Mouse (Mus musculus) heart, postnatal 0 days (tissue): ENCODE results near the gene Cdc42bpg. TPM values are rescaled to one million over a fixed set of nuclear protein-coding genes. Genes with fewer than 3 reads are reported as not detected.

Experiments used
- ATAC-seq: fragments of 200-750 bp; cut with Nextera tagmentation; 2 replicates; pipeline ENCODE4 v1.8.0; 2017; ENCODE audit warnings: low read depth, moderate number of reproducible peaks, moderate library complexity; ENCODE audit not compliant: insufficient read depth
- DNase-seq: peaks from one replicate; pipeline ENCODE4 v3.0.0-alpha.2; 2016; ENCODE audit warnings: low spot score
- H3K27ac ChIP-seq: fragments of 300-500 bp; sonication (generic); 2 replicates; pipeline ENCODE4 v1.5.1; 2014; ENCODE audit warnings: low read depth, mild to moderate bottlenecking
- H3K27me3 ChIP-seq: fragments of 300-500 bp; sonication (generic); 2 replicates; pipeline ENCODE4 v1.6.1; 2014; ENCODE audit warnings: low read length, mixed read lengths; ENCODE audit not compliant: control insufficient read depth, insufficient read depth
- H3K36me3 ChIP-seq: fragments of 300-500 bp; sonication (generic); replicated peaks from 2 replicates; pipeline ENCODE4 v1.6.1; 2014; ENCODE audit warnings: low read length, mixed read lengths; ENCODE audit not compliant: control insufficient read depth, insufficient read depth
- H3K4me1 ChIP-seq: fragments of 300-500 bp; sonication (generic); 2 replicates; pipeline ENCODE4 v1.6.1; 2014; ENCODE audit warnings: antibody characterized with exemption; ENCODE audit not compliant: control insufficient read depth, insufficient read depth
- H3K4me2 ChIP-seq: fragments of 300-500 bp; sonication (generic); 2 replicates; pipeline ENCODE4 v1.6.1; 2014; ENCODE audit warnings: low read depth, mild to moderate bottlenecking, low read length, moderate library complexity
- H3K4me3 ChIP-seq: fragments of 300-500 bp; sonication (generic); 2 replicates; pipeline ENCODE4 v1.5.1; 2014; ENCODE audit warnings: low read depth, low read length
- H3K9ac ChIP-seq: fragments of 300-500 bp; sonication (generic); replicated peaks from 2 replicates; pipeline ENCODE4 v1.6.1; 2014; ENCODE audit warnings: low read depth, low read length, mixed read lengths
- H3K9me3 ChIP-seq: fragments of 300-500 bp; sonication (generic); replicated peaks from 2 replicates; pipeline ENCODE4 v1.6.1; 2016; ENCODE audit warnings: low read length; ENCODE audit not compliant: control insufficient read depth
- CTCF ChIP-seq: IDR thresholded peaks from 2 replicates; pipeline ENCODE4 v1.5.1; 2016; ENCODE audit warnings: antibody characterized with exemption, control low read depth, low read depth
- EP300 ChIP-seq: IDR thresholded peaks from 2 replicates; pipeline ENCODE4 v1.6.1; 2016; ENCODE audit warnings: antibody characterized with exemption, low read depth
- WGBS: fragments of 180-500 bp; shearing (Covaris S2); extraction: QIAGEN DNeasy Blood & Tissue Kit; methylation state at CpG from one replicate; pipeline ENCODE4 v1.1.7; 2014; 5-methylcytosine and 5-hydroxymethylcytosine counted together
- polyA plus RNA-seq: library from polyadenylated mRNA; unstranded; fragments of >200 nt; fragmentation: Nextera tagmentation; extraction: Ambion mirVana; gene quantifications from 2 replicates; pipeline ENCODE4 v1.2.1, GENCODE M21; 2015
- total RNA-seq: library from RNA; depleted of rRNA; stranded (reverse); fragments of >200 nt; gene quantifications from 2 replicates; pipeline ENCODE4 v1.2.3, GENCODE M21; 2014; ENCODE audit warnings: low replicate concordance

Gene Cdc42bpg
- total and polyA plus RNA-seq, 2 experiments from 2014 or later = 0.51 to 9.5 TPM

DNA sequence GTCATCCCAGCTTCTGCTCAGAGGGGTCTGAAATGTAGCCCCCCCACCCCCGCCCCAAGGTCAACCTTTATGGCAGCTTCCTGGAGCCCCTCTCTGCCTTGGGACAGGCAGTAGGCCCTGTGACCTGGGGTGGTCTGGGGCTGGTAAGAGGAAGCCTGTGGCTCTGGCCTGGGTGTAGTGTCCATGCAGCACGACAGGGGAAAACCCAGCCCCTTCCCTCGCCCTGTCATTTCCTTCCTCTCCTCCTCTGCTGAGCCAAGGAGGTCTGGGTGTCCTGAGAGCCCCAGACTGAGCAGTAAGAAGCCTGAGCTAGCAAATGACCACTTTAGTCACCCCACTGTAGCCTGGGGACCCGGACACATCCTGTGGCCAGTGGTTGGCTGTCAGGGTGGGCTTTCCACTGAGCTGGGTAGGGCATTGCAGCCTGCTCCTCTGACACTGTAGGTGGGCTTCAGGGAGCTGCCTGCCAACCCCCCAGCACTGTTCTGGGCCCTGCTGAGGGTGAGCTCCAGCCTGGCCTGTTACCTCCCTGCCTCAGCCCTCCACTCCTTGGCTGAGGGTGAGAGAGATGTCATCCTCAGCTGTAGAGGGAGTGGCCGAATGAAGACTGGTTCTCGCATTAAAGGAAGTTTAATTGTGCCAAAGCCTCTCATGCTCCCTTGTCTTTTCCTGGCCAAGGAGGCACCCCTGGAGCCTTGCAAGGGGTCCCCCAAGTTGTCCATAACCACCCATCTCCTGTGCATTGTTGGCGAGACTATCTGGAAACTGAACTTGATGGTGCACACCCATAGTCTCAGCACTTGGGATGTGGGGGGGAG lies 6.6 kb upstream of the Cdc42bpg start:
- no peak overlapping the region for H3K9ac ChIP-seq
- ATAC-seq (peak; percentile 39; the same call in 1 of the 2 replicates), DNase-seq (no peak)
- no peak overlapping the region for H3K4me3 ChIP-seq
- peaks cover 54% of the 10 kb centered on the region for H3K36me3 ChIP-seq
- peak overlapping the region; percentile 87 for H3K27ac ChIP-seq
- H3K9me3 ChIP-seq = no peaks in the 10 kb centered on the region
- no peak for TF ChIP-seq EP300
- TF ChIP-seq CTCF = no peak
- H3K4me2 ChIP-seq = no peak overlapping the region
- no peaks in the 10 kb centered on the region for H3K27me3 ChIP-seq
- peaks cover 11% of the 10 kb centered on the region; the same call in 1 of the 2 replicates for H3K4me1 ChIP-seq
- 72% methylated on average over 7 of the region's 7 CpGs for WGBS

DNA sequence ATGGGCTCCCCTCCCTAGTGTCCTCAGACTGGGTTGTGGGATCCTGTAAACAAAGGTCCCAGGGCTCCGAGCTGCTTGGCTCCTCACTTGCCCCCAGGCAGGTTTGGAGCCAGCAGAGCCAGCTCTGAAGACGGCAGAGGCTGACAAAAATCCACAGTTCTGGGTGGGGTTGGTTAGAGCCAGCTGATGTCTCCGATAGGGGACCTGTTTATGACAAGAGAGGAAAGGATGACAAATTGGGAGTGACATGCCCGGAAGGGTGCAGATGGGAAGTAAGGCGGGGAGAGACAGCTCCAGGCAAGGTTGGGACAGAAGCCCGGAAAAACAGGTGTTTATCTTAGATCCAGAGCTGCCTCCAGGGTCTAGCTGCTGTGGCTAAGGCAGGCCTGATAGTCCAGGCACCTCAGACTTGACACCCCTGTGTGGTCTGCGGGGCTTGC lies 5.8 kb upstream of the Cdc42bpg start:
- ATAC-seq = no peak
- TF ChIP-seq EP300 (peak; percentile 56; the same call in 1 of the 2 replicates), CTCF (no peak)
- H3K4me1 ChIP-seq = peaks cover 11% of the 10 kb centered on the region; the same call in 1 of the 2 replicates
- no peaks in the 10 kb centered on the region for H3K27me3 ChIP-seq
- no peak overlapping the region for H3K4me3 ChIP-seq
- DNase-seq = peak; percentile 47
- no peak overlapping the region for H3K4me2 ChIP-seq
- no peak overlapping the region for H3K9ac ChIP-seq
- 46% methylated on average over 7 of the region's 7 CpGs for WGBS
- H3K9me3 ChIP-seq = no peaks in the 10 kb centered on the region
- peak overlapping the region; percentile 87 for H3K27ac ChIP-seq
- peaks cover 46% of the 10 kb centered on the region for H3K36me3 ChIP-seq

DNA sequence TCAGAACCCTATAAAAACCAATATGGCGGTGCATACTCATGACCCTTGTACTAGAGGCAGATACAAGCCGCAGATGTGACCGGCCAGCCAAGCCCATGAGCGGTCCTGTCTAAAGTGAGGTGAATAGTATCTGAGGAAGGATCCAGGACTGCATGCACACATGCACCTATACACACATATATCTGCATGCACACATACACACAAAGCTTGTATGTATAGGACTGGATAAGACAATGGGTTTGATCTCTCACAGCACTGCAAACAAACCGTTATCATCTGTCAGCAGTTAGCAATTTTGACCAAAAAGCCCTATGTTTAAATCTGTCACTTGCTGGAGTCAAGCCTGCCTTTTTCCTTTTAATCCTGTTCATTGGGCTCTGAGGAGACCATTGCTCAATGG lies 4.1 kb upstream of the Cdc42bpg start:
- Histone ChIP-seq H3K4me3 (no peak overlapping the region), H3K9ac (no peak overlapping the region), H3K27me3 (no peaks in the 10 kb centered on the region), H3K9me3 (no peaks in the 10 kb centered on the region), H3K27ac (peak overlapping the region; percentile 58), H3K4me2 (no peak overlapping the region), H3K36me3 (peaks cover 30% of the 10 kb centered on the region), H3K4me1 (peaks cover 11% of the 10 kb centered on the region; the same call in 1 of the 2 replicates)
- TF ChIP-seq CTCF (no peak), EP300 (no peak)
- DNase-seq = no peak
- 85% methylated on average over 5 of the region's 5 CpGs for WGBS
- no peak for ATAC-seq

DNA sequence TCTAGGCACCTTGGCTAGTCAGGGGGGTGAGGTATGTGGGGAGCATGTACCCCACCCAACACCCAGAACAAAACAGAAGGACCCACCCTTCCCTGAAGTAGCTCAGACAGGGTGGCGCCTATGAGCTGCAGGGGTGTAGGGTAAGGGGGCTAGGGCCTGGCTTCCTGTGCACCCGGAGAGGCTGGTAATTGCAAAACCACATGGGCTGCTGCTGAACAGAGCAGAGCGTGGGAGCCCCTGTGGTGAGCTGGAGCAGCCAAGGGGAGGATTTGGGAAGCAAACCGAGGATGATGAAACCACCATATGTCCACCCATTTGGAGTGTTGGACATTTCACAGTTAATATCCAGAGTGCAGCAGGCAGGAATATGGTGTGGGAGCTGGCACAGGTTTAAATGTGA lies 3.7 kb upstream of the Cdc42bpg start:
- no peak overlapping the region for H3K9ac ChIP-seq
- TF ChIP-seq EP300 = peak; percentile 82
- no peak for TF ChIP-seq CTCF
- ATAC-seq (no peak), DNase-seq (peak; percentile 41)
- 36% methylated on average over 4 of the region's 4 CpGs for WGBS
- no peak overlapping the region for H3K4me2 ChIP-seq
- no peak overlapping the region for H3K4me3 ChIP-seq
- H3K27me3 ChIP-seq = no peaks in the 10 kb centered on the region
- no peaks in the 10 kb centered on the region for H3K9me3 ChIP-seq
- peaks cover 11% of the 10 kb centered on the region; the same call in 1 of the 2 replicates for H3K4me1 ChIP-seq
- peaks cover 25% of the 10 kb centered on the region for H3K36me3 ChIP-seq
- peak overlapping the region; percentile 58 for H3K27ac ChIP-seq

DNA sequence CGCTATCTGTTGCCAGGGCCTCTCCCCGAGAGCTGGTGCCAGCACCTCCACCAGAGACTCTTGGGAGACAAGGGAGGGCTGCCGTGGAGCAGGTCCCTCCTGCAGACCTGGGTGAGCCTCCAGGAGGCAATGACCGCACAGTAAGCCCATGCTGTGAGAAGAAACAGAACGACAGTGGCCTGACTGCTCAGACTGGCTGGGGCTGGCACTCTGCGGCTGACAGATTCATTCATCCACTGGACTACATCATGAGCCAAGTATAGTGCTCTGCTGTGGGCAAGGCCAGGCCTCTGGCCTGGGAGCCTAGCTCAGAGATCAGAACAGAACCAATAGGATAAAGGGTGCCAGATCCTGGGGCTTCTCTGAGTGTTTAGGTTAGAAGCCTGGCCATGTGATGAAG lies 2.4 kb upstream of the Cdc42bpg start:
- Histone ChIP-seq H3K4me2 (no peak overlapping the region), H3K9ac (no peak overlapping the region), H3K36me3 (peaks cover 12% of the 10 kb centered on the region), H3K4me1 (peaks cover 10% of the 10 kb centered on the region; the same call in 1 of the 2 replicates), H3K27ac (0 out of 2 replicates have a peak overlapping the region, but pooled peaks have one; percentile 13), H3K27me3 (no peaks in the 10 kb centered on the region), H3K4me3 (no peak overlapping the region), H3K9me3 (no peaks in the 10 kb centered on the region)
- TF ChIP-seq CTCF = no peak
- TF ChIP-seq EP300 = no peak
- 60% methylated on average over 6 of the region's 6 CpGs for WGBS
- ATAC-seq (no peak), DNase-seq (no peak)
